Mouse (Mus musculus) limb, embryonic 13.5 days (tissue): ENCODE data around the gene Ssc4d. TPM values are rescaled to one million over a fixed set of nuclear protein-coding genes. Genes with fewer than 3 reads are reported as not detected.

Experiments used
- ATAC-seq: fragments of 200-750 bp; cut with Nextera tagmentation; 2 replicates; pipeline ENCODE4 v1.8.0; 2017; ENCODE audit warnings: low read depth, moderate number of reproducible peaks, moderate TSS enrichment; ENCODE audit not compliant: low FRiP score
- H3K27ac ChIP-seq: fragments of 300-500 bp; sonication (generic); 2 replicates; pipeline ENCODE4 v1.5.1; 2015; ENCODE audit warnings: inconsistent platforms, mild to moderate bottlenecking, moderate library complexity
- H3K27me3 ChIP-seq: fragments of 300-500 bp; sonication (generic); 2 replicates; pipeline ENCODE4 v1.6.1; 2015; ENCODE audit warnings: mild to moderate bottlenecking, inconsistent platforms
- H3K36me3 ChIP-seq: fragments of 300-500 bp; sonication (generic); 2 replicates; pipeline ENCODE4 v1.6.1; 2015; ENCODE audit warnings: inconsistent platforms, mild to moderate bottlenecking, moderate library complexity
- H3K4me1 ChIP-seq: fragments of 300-500 bp; sonication (generic); 2 replicates; pipeline ENCODE4 v1.6.1; 2015; ENCODE audit warnings: inconsistent platforms
- H3K4me2 ChIP-seq: fragments of 300-500 bp; sonication (generic); replicated peaks from 2 replicates; pipeline ENCODE4 v1.6.1; 2015; ENCODE audit warnings: inconsistent platforms, mild to moderate bottlenecking, moderate library complexity
- H3K4me3 ChIP-seq: fragments of 300-500 bp; sonication (generic); 2 replicates; pipeline ENCODE4 v1.5.1; 2015; ENCODE audit warnings: moderate library complexity, mild to moderate bottlenecking, inconsistent platforms
- H3K9ac ChIP-seq: fragments of 300-500 bp; sonication (generic); 2 replicates; pipeline ENCODE4 v1.6.1; 2015; ENCODE audit warnings: mild to moderate bottlenecking, inconsistent platforms
- H3K9me3 ChIP-seq: fragments of 300-500 bp; sonication (generic); 2 replicates; pipeline ENCODE4 v1.6.1; 2016; ENCODE audit warnings: inconsistent platforms
- WGBS: fragments of 180-500 bp; shearing (Covaris S2); methylation state at CpG from one replicate; pipeline ENCODE4 v1.1.7; 2015; 5-methylcytosine and 5-hydroxymethylcytosine counted together
- polyA plus RNA-seq: library from polyadenylated mRNA; unstranded; fragments of >200 nt; fragmentation: Nextera tagmentation; extraction: Ambion mirVana; gene quantifications from 2 replicates; pipeline ENCODE4 v1.2.1, GENCODE M21; 2015

The Ssc4d gene
- polyA plus RNA-seq, 1 experiment from 2014 or later = 4.4 TPM

DNA sequence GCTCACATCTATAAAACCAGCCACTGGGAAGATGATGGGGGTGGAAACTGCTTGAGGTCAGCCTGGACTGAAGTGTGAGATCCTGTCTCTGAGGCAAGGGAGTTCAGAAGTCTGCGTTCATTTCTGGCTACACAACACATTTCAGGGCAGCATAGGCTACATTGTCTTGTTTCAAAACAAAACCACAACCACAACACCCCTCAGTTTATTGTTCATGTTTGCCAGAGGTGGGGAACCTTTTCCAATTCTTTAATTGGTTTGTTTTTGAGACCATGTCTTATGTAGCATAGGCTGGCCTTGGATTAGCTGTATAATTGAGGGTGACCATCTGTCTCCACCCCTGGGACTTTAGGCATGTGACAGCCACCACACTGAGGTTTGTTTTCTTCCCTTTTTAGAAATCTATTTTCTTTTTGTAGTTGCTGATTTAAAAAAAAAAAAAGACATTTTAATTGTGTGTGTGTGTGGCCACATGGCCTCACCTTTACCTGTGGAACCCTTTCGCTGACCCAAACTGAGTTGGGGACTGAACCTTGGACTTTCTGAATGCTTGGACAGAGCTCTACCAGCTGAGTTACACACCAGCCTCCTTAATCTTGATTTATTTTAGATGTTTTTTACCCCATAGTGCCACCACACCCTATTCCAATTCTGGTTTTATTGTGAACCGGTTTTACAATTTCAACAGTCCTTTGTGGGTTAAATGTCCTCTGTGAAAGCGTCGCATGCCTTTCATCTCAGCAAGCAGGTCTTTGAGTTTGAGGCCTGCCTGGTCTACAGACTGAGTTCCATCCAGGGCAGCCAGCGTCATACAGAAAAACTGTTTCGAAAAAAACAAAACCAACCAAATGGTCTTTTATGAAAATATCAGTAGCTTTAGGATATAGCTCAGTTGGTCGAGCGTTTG, 17.8 kb downstream of the Ssc4d start:
- Histone ChIP-seq H3K9ac (no peak overlapping the region), H3K4me2 (peak overlapping the region; percentile 61), H3K9me3 (no peaks in the 10 kb centered on the region), H3K36me3 (no peaks in the 10 kb centered on the region), H3K27ac (peak overlapping the region; percentile 82), H3K27me3 (no peaks in the 10 kb centered on the region), H3K4me3 (no peak overlapping the region), H3K4me1 (peaks cover 15% of the 10 kb centered on the region)
- no peak for ATAC-seq
- 80% methylated on average over 9 of the region's 9 CpGs for WGBS

DNA sequence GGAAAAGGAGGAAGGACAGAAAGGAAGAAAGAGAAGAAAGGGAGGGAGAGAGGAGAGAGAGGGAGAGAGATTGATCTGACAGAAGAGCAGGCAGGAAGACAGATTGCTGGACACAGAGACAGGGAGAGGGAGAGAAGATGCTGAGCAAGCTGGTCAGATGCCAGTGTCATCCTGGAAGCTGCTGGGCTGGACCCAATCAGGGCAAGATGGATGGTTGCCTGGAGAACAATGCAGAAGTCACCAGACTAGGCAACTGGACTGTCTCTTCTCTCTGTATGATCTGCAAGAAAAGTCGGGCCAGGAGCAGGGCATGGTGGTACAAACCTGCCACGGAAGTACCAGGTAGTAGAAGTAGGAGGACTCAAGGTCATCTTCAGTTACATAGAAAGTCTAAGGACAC, 21.5 kb downstream of the Ssc4d start:
- no peak overlapping the region for H3K4me3 ChIP-seq
- no peak overlapping the region for H3K9ac ChIP-seq
- no peak overlapping the region for H3K4me2 ChIP-seq
- WGBS = 86% methylated on average over 2 of the region's 2 CpGs
- H3K36me3 ChIP-seq = no peaks in the 10 kb centered on the region
- no peaks in the 10 kb centered on the region for H3K9me3 ChIP-seq
- 0 out of 2 replicates have a peak, but pooled peaks cover 5% of the 10 kb centered on the region for H3K4me1 ChIP-seq
- H3K27me3 ChIP-seq = no peaks in the 10 kb centered on the region
- no peak for ATAC-seq
- H3K27ac ChIP-seq = no peak overlapping the region

DNA sequence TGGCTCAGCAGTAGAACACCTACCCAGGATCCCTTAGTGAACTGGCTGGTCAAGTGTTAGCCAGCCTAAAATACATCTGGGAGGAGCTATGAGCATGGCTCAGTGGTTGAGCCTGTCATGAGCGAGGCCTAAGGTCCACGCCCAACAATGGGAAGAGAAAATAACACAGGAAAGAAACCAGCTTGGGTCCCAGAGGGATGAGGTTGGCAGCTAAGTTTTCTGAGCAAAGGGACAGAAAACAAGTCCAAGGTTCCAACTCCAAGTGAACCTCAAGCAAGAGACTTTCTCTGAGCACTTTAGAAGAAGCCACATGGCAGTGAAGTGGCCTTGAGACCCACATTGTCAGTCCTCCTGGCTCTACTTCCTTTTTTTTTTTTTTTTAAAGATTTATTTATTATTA, 22.7 kb downstream of the Ssc4d start:
- Histone ChIP-seq H3K4me2 (no peak overlapping the region), H3K9ac (no peak overlapping the region), H3K27me3 (no peaks in the 10 kb centered on the region), H3K36me3 (no peaks in the 10 kb centered on the region), H3K4me1 (peaks cover 2% of the 10 kb centered on the region; the same call in 1 of the 2 replicates), H3K4me3 (no peak overlapping the region), H3K27ac (no peak overlapping the region), H3K9me3 (no peaks in the 10 kb centered on the region)
- ATAC-seq = no peak
- 93% methylated on average over 2 of the region's 2 CpGs for WGBS

DNA sequence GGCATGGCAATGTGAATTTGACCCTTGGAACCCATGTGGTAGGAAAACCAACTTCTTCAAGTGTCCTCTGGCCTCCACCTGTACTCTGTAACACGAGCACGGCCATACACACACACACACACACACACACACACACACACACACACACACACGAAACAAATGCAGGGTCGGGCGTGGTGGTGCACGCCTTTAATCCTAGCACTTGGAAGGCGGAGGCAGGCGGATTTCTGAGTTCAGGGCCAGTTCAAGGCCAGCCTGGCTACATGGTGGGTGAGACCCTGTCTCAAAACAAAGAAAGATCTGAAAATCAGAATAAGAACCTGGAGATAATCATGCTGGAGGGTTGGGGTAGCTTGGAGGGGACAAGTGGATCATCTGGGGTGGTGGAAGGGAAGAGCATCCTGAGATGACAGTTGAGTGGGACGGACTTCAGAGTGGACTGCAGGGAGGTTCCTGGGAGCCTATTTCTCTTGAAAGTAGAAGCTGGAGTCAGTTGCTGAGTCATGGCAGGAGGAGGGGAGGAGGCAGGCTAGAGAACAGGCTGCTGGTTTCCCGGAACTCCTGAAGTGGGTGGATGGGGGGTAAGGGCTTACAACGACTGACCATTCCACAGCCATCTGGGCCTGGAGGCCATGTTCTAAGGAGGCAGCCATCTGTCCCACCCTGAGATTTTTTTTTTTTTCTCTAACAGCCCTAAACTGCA, 23.5 kb downstream of the Ssc4d start:
- Histone ChIP-seq H3K9me3 (no peaks in the 10 kb centered on the region), H3K4me2 (no peak overlapping the region), H3K36me3 (no peaks in the 10 kb centered on the region), H3K27ac (no peak overlapping the region), H3K4me3 (no peak overlapping the region), H3K4me1 (peaks cover 10% of the 10 kb centered on the region; the same call in 1 of the 2 replicates), H3K27me3 (no peaks in the 10 kb centered on the region), H3K9ac (no peak overlapping the region)
- no peak for ATAC-seq
- 76% methylated on average over 11 of the region's 11 CpGs for WGBS

DNA sequence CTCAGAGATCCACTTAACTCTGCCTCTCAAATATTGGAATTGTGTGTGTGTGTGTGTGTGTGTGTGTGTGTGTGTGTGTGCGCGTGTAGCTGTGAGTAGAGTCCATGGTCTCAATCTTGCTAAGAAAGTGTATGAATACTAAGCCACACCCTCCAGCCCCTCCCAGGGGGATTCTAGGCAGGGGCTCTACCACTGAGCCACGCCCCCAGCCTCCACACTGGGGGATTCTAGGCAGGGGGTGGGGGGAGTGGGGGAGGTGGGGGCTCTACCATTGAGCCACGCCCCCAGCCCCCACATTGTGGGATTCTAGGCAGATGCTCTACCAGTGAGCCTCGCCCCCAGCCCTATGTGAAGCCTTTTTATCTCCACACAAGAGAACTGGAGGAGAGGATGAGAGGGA, 27.7 kb downstream of the Ssc4d start:
- no peak for ATAC-seq
- H3K4me1 ChIP-seq = peaks cover 12% of the 10 kb centered on the region; the same call in 1 of the 2 replicates
- no peaks in the 10 kb centered on the region for H3K27me3 ChIP-seq
- H3K4me2 ChIP-seq = peak overlapping the region; percentile 19; the same call in 1 of the 2 replicates
- WGBS = 67% methylated on average over 5 of the region's 5 CpGs
- H3K4me3 ChIP-seq = no peak overlapping the region
- H3K9me3 ChIP-seq = no peaks in the 10 kb centered on the region
- no peaks in the 10 kb centered on the region for H3K36me3 ChIP-seq
- H3K9ac ChIP-seq = no peak overlapping the region
- no peak overlapping the region; the same call in 1 of the 2 replicates for H3K27ac ChIP-seq

DNA sequence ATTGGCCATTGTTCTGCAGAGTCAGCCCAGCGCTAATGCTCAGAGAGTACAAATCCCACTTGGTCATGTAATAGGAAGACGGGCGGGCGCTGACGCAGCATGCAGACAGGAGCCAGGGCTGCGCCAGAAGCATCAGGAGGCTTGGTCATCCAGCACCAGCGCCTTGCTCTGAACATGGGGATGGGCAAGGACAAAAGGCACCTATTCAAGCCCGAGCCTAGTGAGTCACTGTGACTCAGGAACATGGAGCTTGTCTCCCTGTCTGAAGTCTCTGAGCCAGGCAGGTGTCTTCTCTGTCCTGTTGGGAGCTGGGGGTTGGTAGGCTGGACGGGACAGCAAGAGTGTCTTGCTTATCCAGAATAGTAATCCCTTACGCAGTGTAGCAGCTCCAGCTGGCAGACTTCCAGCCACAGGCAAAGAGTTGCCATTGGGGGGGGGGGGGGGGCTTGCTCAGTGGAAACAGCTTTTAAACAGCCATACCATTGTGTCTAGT, 28.4 kb downstream of the Ssc4d start:
- 60% methylated on average over 10 of the region's 10 CpGs for WGBS
- no peak; the same call in 1 of the 2 replicates for ATAC-seq

DNA sequence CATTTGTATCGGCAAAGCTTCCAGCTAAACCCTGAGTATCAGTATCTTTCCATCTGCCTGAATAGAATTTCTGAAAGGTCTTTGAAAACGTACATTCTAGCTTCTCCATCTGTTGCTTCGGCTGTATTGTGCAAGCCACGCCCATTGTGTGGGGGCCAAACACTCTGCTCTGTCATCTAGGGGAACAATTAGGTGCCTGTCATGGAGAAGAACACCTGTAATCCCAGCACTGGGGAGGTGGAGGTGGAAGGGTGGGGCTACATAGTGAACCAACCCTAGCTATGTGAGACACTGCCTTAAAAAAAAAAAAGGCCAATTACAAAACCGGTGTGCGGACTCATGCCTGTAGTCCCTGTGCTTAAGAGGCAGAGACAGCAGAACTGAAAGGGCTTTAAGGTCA, 31.6 kb downstream of the Ssc4d start:
- no peak for ATAC-seq
- no peak overlapping the region for H3K4me3 ChIP-seq
- WGBS = 69% methylated on average over 6 of the region's 6 CpGs

More for the DNA sequence above, 28.4 kb downstream of the Ssc4d start:
- no peaks in the 10 kb centered on the region for H3K27me3 ChIP-seq
- no peaks in the 10 kb centered on the region for H3K36me3 ChIP-seq
- H3K27ac ChIP-seq = no peak overlapping the region
- H3K4me1 ChIP-seq = peaks cover 12% of the 10 kb centered on the region; the same call in 1 of the 2 replicates
- H3K4me2 ChIP-seq = peak overlapping the region; percentile 19; the same call in 1 of the 2 replicates
- H3K4me3 ChIP-seq = no peak overlapping the region
- no peaks in the 10 kb centered on the region for H3K9me3 ChIP-seq
- H3K9ac ChIP-seq = no peak overlapping the region

DNA sequence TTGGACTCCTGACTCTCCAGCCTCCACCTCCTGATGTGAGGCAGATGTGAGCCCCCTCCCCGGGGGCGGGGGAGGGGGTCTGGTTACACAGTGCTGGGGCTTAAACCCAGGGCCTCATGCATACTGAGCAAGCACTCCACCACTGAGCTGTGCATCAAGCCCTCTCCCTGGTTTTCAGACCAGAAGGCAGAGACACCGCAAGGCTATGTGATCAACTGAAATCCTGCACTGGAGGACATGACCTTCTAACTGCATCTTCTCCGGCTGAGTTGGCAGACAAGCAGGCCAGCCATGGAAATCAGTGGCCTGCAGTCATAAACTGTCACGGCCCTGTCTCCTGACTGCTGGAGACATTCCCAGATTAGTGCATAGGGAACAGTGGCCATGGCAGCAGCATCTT, 33.7 kb downstream of the Ssc4d start:
- no peak for ATAC-seq
- no peak overlapping the region for H3K4me2 ChIP-seq
- no peak overlapping the region for H3K27ac ChIP-seq
- H3K4me3 ChIP-seq = no peak overlapping the region
- H3K9ac ChIP-seq = no peak overlapping the region
- H3K4me1 ChIP-seq = no peaks in the 10 kb centered on the region
- H3K36me3 ChIP-seq = no peaks in the 10 kb centered on the region
- H3K27me3 ChIP-seq = no peaks in the 10 kb centered on the region
- no peaks in the 10 kb centered on the region for H3K9me3 ChIP-seq
- WGBS = 56% methylated on average over 5 of the region's 5 CpGs

More for the DNA sequence above, 31.6 kb downstream of the Ssc4d start:
- Histone ChIP-seq H3K4me2 (no peak overlapping the region), H3K9me3 (no peaks in the 10 kb centered on the region), H3K27ac (no peak overlapping the region), H3K27me3 (no peaks in the 10 kb centered on the region), H3K36me3 (no peaks in the 10 kb centered on the region), H3K9ac (no peak overlapping the region), H3K4me1 (peaks cover 12% of the 10 kb centered on the region; the same call in 1 of the 2 replicates)

DNA sequence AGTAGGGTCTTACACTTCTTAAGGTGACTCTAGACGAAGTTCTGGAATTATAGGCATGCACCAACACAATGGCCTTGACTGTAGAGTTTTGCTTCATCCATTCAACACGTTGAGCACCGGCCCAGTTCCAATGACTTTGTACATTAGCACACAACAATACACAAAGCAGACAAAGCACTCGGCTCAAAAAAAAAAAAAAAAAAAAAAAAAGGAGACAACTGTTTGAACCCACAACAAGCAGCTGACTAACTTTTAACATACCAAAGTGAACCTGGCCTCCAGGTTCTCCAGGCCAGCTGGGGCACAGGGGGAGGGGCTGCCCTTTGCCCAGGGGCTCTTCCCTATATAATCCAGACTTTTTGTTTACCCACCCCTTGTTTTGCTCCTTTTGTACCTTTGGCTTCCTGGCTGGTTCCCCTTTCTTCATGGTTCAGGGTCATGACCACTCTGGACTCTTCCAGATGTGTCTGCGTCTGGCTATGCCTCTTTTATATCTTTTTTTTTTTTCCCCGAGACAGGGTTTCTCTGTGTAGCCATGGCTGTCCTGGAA, 38.6 kb downstream of the Ssc4d start:
- no peaks in the 10 kb centered on the region for H3K9me3 ChIP-seq
- peak overlapping the region; percentile 69; the same call in 1 of the 2 replicates for H3K4me2 ChIP-seq
- peaks cover 26% of the 10 kb centered on the region for H3K4me1 ChIP-seq
- H3K27me3 ChIP-seq = no peaks in the 10 kb centered on the region
- H3K4me3 ChIP-seq = no peak overlapping the region
- no peak overlapping the region for H3K9ac ChIP-seq
- ATAC-seq = no peak
- H3K36me3 ChIP-seq = peaks cover 13% of the 10 kb centered on the region
- 80% methylated on average over 6 of the region's 6 CpGs for WGBS
- no peak overlapping the region for H3K27ac ChIP-seq

DNA sequence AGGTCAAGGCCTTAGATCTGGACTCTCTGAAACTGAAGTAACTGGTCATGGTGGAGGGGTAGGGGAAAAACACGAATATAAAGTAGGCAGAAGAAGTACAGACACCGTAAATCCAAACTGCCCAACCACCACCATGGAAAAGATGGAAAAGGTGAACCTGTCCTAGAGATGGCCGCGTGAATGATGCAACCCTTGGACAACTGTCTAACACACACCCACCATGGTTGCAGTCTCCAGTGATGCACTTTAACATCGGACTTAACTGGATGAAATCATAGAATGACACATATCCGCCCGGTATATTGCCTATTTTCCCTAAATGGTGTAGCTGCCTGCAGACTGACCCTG, 39.2 kb downstream of the Ssc4d start:
- Histone ChIP-seq H3K4me2 (peak overlapping the region; percentile 69), H3K9me3 (no peaks in the 10 kb centered on the region), H3K36me3 (peaks cover 19% of the 10 kb centered on the region), H3K9ac (no peak overlapping the region), H3K4me1 (peaks cover 26% of the 10 kb centered on the region), H3K27ac (peak overlapping the region; percentile 95; the same call in 1 of the 2 replicates), H3K27me3 (no peaks in the 10 kb centered on the region), H3K4me3 (peak overlapping the region; percentile 92)
- WGBS = 56% methylated on average over 7 of the region's 7 CpGs
- peak; percentile 9 for ATAC-seq

DNA sequence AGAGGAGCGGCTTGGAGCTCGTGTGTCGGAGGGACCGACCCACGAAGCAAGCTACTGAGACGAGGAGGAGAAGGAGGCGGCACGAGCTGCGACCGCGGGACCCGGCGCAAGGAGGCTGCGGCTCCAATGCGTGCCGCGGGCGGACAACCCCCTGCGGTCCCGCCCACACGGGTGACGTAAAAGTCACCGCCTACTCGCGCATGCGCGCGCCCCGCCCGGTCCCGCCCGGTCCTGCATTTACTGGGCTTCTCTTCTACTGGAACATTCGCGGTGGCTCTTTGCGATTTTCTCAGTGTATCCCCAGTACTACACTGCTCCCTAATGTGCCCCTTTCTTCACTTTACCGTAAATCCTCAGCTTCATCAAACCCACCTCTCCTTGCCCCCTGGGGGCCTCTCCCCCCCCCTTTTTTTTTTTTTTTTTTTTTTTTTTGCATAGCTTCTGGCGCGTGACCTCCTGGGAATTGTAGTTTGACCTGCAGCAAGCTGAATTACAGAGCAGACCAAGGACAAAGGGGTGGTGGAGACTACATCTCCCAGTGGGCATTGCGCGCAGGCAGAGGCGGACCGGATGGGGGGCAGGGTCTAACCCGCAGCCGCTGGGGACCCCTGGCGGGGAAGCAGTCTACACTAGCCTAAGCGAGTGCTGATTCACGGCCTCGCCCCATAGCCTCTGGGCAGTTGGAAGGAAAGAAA, 39.7 kb downstream of the Ssc4d start, which contains the start of gene Ywhag:
TSS of gene Ywhag (minus strand) at position 136 of the 695 bp plus-strand sequence.
- H3K27me3 ChIP-seq = no peaks in the 10 kb centered on the region
- peak within 1 kb of the TSS; percentile 69 for H3K4me2 ChIP-seq
- WGBS = under 1% methylated on average over 48 of the region's 48 CpGs
- H3K36me3 ChIP-seq = peaks cover 24% of the 10 kb centered on the region
- peaks cover 27% of the 10 kb centered on the region for H3K4me1 ChIP-seq
- peak; percentile 97 for ATAC-seq
- peak within 1 kb of the TSS; percentile 95 for H3K27ac ChIP-seq
- peak within 1 kb of the TSS; percentile 92 for H3K4me3 ChIP-seq
- H3K9me3 ChIP-seq = no peaks in the 10 kb centered on the region
- peak within 1 kb of the TSS; percentile 88 for H3K9ac ChIP-seq
